Mouse (Mus musculus): ENCODE measurements at regions not wholly inside any gene's neighbourhood (a gene's known extent, or its start where the extent isn't known, plus 50 kb on each side); places are given as distances from the start of the nearest gene placed in this dataset.

DNA sequence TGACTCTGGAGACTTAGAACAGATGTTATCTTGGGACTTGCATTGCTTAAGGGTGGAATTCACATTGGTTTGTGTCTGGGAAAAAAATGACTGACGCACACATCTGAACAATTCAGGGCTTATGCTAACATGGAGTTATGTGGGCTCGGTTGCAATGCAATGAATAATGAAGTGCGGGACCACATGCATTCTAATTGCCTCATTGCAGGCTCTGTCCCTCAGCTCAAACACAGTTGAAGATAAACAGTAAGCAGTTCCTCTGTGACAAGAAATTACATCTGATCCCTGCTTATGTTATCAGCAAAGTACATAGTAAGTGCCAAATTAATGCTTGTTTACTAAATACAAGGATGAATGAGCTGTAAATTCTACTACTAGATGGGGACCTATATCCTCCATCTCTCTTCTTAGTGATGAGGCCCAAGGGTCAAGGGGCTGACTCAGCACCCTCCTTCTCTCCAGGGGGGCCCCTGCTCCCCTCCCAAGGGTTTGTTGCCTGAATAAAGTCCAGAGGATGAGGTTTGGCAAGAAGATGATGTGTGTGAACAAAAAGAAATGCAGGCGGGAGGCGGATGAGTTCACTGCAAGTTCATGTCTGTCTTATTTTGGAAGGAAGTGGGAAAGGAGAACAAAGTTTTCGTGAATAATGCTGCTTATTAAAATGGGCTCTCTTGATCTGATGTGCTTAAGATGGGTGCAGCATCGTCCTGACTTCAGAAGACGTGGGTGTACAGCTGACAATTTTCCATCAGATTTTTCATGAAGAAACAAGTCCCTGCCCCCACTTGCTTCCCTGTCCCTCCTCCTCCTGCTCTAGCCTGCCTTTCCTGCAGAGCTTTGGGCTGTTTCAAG is 533.1 kb downstream of the Shisa9 start:
- no peak overlapping the region for H3K4me2 ChIP-seq
- H3K27me3 ChIP-seq (replicated peaks) = no peaks in the 10 kb centered on the region
- H3K27ac ChIP-seq (replicated peaks) = no peak overlapping the region
- H3K9me3 ChIP-seq = no peaks in the 10 kb centered on the region
- ATAC-seq (ENCODE audit: extremely low read depth, insufficient number of reproducible peaks, low FRiP score, low TSS enrichment) = no peak
- H3K9ac ChIP-seq = no peak overlapping the region
- 60% methylated on average over 8 of the region's 8 CpGs for WGBS
- H3K36me3 ChIP-seq = no peaks in the 10 kb centered on the region
- H3K4me3 ChIP-seq = no peak overlapping the region
- H3K4me1 ChIP-seq = no peaks in the 10 kb centered on the region

DNA sequence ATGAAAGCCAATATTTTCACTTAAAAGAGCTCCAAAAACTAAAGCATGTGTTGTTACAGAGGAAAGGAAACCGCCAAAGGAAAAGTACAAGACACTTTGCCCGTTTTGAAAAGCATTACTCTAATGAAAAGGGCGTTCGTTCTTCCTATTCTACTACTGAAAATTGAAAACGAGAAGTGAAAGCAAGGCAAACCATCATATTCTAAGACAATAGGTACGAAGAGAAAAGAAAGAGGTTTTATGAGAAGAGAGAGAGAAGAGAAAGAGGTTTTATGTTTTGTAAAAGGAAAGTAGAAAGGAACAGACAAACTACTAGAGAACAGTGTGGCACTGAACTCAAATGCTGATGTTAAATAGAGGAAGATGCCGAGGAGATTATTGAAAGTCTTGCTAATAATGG is 534.4 kb downstream of the Shisa9 start:
- Histone ChIP-seq H3K4me2 (no peak overlapping the region), H3K9me3 (no peaks in the 10 kb centered on the region), H3K4me3 (no peak overlapping the region), H3K27me3 (replicated peaks) (no peaks in the 10 kb centered on the region), H3K4me1 (no peaks in the 10 kb centered on the region), H3K27ac (replicated peaks) (no peak overlapping the region), H3K9ac (no peak overlapping the region), H3K36me3 (no peaks in the 10 kb centered on the region)
- ATAC-seq (ENCODE audit: extremely low read depth, insufficient number of reproducible peaks, low FRiP score, low TSS enrichment) = no peak
- WGBS = 77% methylated on average over 7 of the region's 7 CpGs

DNA sequence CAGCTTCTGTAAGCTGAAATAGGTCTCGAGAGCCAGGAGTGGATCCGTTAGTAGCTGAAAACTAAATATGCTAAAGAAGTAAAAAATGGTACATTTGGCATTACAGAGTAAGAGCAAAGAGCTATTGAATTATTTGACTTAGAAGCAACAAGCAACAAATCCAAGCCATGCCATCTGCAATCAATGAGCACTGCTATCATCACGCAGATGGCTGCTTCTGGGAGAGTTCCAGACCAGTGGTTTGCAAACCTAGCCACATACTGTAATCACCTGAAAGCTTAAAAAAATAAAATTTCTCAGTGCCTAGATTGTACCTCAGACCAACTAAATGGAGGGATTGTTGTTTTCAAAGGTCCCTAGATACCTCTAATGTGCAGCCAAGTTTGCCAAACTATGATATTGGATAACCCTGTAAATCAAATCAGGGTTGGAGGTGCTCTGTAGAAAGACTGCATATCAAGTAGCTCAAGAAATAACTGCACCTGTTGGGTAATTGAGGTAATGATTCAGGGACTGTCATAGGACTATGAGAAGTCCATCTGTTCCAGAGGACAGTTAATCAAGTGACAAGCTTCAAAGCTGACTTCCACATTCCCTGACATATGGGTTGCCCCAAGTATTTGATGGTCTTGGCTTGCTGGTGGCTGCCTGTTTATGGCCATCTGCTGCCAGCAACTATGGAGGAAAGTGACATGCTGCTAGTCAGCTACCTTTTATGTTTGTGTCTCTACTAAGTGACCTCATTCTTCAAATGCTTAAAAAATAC is 538.0 kb downstream of the Shisa9 start:
- no peak for ATAC-seq (ENCODE audit: extremely low read depth, insufficient number of reproducible peaks, low FRiP score, low TSS enrichment)
- Histone ChIP-seq H3K36me3 (no peaks in the 10 kb centered on the region), H3K4me1 (no peaks in the 10 kb centered on the region), H3K27me3 (replicated peaks) (no peaks in the 10 kb centered on the region), H3K4me3 (no peak overlapping the region), H3K27ac (replicated peaks) (no peak overlapping the region), H3K9me3 (no peaks in the 10 kb centered on the region), H3K9ac (no peak overlapping the region), H3K4me2 (no peak overlapping the region)
- WGBS = 69% methylated on average over 3 of the region's 3 CpGs

DNA sequence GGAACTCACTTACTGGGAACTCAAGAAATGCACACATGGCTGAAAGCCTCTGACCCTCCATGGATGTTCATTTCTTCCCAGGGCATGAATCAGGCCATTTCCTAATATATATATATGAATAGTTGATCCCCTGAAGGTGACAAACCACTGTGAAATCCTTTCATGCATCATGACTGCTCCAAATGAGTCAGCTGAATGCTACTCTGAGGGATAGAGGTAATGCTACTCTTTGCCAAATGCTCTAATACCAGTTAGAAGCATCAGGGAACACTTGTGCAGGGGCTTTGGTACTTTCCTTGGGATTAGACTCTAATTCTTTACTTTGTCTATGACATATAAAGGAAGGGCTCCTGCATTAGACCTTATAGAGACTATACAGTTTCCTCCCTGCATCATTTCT is 561.0 kb upstream of the Ercc4 start:
- no peaks in the 10 kb centered on the region for H3K4me1 ChIP-seq
- no peaks in the 10 kb centered on the region for H3K27me3 ChIP-seq (replicated peaks)
- H3K9me3 ChIP-seq = no peaks in the 10 kb centered on the region
- H3K4me2 ChIP-seq = no peak overlapping the region
- no peak overlapping the region for H3K4me3 ChIP-seq
- no peak overlapping the region for H3K9ac ChIP-seq
- no peaks in the 10 kb centered on the region for H3K36me3 ChIP-seq
- H3K27ac ChIP-seq (replicated peaks) = no peak overlapping the region
- ATAC-seq (ENCODE audit: extremely low read depth, insufficient number of reproducible peaks, low FRiP score, low TSS enrichment) = no peak

DNA sequence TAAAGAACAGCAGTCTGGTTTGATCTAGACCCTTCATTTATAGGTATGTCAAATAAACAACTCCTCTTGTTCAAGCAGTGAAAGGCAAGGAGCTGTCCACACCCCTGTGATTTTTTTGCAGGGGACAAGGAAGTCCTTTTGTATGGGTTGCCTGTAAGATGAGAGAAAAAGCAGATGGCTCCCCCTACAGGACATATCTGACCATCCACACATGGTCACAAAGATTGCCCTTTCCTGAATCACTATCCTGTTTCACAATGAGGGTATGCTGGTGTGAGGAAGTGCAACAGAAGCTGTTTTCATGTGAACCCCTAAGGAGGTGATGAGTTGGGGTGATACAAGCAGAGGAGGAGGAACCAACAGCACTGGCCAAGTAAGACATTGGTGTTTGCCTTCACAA is 520.6 kb upstream of the Ercc4 start:
- Histone ChIP-seq H3K9me3 (no peaks in the 10 kb centered on the region), H3K4me2 (no peak overlapping the region), H3K36me3 (no peaks in the 10 kb centered on the region), H3K27ac (replicated peaks) (no peak overlapping the region), H3K4me3 (no peak overlapping the region), H3K27me3 (replicated peaks) (no peaks in the 10 kb centered on the region), H3K4me1 (no peaks in the 10 kb centered on the region), H3K9ac (no peak overlapping the region)
- no peak for ATAC-seq (ENCODE audit: extremely low read depth, insufficient number of reproducible peaks, low FRiP score, low TSS enrichment)

DNA sequence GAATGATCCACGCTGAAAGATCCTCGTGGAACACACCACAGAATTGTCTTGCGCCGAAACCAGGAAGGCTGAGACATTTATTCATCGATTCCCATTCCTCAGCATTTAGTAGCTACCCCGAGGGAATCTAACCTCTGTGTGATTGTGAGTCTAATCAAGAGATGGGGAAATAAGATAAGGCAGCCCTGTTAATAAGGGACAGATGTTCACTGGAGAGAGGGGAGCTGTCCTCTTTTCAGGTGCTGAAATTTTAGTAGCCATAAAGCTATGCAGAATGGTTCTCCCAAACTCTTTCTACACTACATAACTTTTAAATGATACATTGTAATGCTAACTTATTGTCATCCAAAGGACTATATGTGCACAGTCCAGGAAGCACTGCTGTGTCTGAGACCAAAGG is 501.2 kb upstream of the Ercc4 start:
- WGBS = 55% methylated on average over 6 of the region's 6 CpGs
- H3K4me3 ChIP-seq = no peak overlapping the region
- H3K27ac ChIP-seq (replicated peaks) = no peak overlapping the region
- no peaks in the 10 kb centered on the region for H3K27me3 ChIP-seq (replicated peaks)
- no peaks in the 10 kb centered on the region for H3K36me3 ChIP-seq
- H3K9ac ChIP-seq = no peak overlapping the region
- H3K4me2 ChIP-seq = no peak overlapping the region
- no peaks in the 10 kb centered on the region for H3K4me1 ChIP-seq
- no peaks in the 10 kb centered on the region for H3K9me3 ChIP-seq
- no peak for ATAC-seq (ENCODE audit: extremely low read depth, insufficient number of reproducible peaks, low FRiP score, low TSS enrichment)

DNA sequence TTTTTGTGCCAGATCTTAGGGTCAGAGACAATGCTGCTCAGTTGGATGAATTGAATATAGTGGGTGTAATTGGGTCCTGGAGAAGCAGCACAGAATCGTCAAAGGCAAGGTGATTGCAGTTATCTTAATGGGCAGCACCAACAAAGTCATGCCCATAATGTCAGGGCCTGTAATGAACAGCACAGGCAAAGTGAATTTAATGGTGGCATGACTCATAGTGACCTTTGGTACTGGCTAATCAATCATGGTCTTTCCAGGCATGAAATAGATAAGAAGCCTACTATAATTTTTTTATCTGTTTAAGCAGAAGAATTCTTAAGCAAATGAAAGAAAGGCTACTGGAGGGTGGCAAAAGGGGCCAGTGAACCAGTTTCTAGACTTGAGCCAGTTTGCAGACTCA is 498.4 kb upstream of the Ercc4 start:
- Histone ChIP-seq H3K4me1 (no peaks in the 10 kb centered on the region), H3K9me3 (no peaks in the 10 kb centered on the region), H3K4me3 (no peak overlapping the region), H3K27me3 (replicated peaks) (no peaks in the 10 kb centered on the region), H3K36me3 (no peaks in the 10 kb centered on the region), H3K27ac (replicated peaks) (no peak overlapping the region), H3K9ac (no peak overlapping the region), H3K4me2 (no peak overlapping the region)
- 50% methylated on average over 1 of the region's 1 CpGs for WGBS
- ATAC-seq (ENCODE audit: extremely low read depth, insufficient number of reproducible peaks, low FRiP score, low TSS enrichment) = no peak

DNA sequence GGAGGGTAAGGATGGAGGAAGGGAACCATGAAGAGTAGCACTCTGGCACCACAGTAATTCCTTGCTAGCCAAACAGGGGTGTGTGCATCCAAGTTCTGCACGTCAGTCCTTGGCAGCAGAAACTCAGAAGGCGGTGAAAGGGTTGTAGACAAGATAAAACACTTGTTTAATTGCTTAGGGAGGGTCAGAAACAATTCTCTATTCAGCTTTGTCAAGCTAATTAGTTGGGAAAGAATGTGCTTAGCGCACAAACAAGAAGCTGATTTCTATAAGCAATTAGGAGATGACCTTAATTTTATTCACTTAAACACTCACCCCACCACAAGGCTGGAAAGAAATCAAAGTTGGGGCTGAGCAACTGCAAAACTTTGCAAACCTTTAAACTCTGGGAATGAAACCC is 491.7 kb upstream of the Ercc4 start:
- H3K9ac ChIP-seq = no peak overlapping the region
- WGBS = 64% methylated on average over 3 of the region's 3 CpGs
- H3K4me2 ChIP-seq = no peak overlapping the region
- H3K4me1 ChIP-seq = no peaks in the 10 kb centered on the region
- H3K27ac ChIP-seq (replicated peaks) = no peak overlapping the region
- H3K36me3 ChIP-seq = no peaks in the 10 kb centered on the region
- no peaks in the 10 kb centered on the region for H3K9me3 ChIP-seq
- ATAC-seq (ENCODE audit: extremely low read depth, insufficient number of reproducible peaks, low FRiP score, low TSS enrichment) = no peak
- H3K4me3 ChIP-seq = no peak overlapping the region
- no peaks in the 10 kb centered on the region for H3K27me3 ChIP-seq (replicated peaks)

DNA sequence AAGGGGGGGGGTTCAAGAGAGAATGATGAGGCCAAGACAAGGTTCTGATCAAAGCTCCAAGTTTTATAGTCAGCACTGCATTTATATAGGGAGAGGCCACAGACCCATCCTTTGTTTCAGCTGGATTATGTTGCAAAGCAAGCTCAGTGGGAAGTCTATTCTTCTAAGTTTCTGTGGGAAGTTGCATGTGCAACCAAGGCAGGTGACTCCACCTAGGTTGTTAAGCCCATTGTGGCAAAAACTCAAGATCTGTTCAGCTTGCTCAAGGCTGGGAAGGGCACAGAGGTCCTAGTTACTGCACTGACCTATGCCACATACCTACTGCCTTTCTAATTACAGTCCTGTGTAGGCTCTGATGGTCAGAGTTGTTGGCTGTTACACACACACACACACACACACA is 477.0 kb upstream of the Ercc4 start:
- no peak for ATAC-seq (ENCODE audit: extremely low read depth, insufficient number of reproducible peaks, low FRiP score, low TSS enrichment)
- Histone ChIP-seq H3K9ac (no peak overlapping the region), H3K4me1 (no peaks in the 10 kb centered on the region)

DNA sequence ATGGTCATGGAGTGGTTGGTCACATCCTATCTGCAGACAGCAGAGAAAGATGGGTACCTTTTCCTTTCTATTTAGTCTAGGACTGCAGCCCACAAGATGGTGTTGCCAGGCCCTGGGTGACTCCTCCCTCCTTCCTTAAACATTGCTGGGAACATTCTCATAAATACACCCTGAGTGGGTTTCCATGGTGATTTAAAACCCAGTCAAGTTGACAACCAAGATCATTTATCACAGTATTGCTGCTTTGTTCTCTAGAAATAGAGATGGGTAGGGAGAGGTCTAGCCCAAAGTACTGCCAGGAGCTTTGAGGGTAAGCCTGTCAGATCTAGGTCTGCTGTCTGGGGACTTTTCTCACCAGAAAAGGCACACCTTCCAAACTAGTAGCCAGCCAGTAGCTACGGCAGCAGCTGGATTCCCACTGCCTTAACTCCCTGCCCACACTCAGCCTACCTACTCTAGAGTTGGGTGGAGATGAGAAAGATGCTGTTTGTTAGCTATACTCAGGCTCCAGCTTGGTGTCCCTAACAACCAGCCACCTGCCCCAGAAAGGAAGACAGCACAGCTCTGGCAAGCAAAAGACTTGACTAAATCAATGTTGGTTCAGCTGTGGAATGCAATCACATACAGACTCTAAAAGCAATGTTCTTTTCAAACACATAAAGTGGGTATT is 470.4 kb upstream of the Ercc4 start:
- no peaks in the 10 kb centered on the region for H3K36me3 ChIP-seq
- H3K9me3 ChIP-seq = no peaks in the 10 kb centered on the region
- no peak overlapping the region for H3K4me3 ChIP-seq
- no peaks in the 10 kb centered on the region for H3K4me1 ChIP-seq
- H3K27ac ChIP-seq (replicated peaks) = no peak overlapping the region
- WGBS = 82% methylated on average over 1 of the region's 1 CpGs
- H3K9ac ChIP-seq = no peak overlapping the region
- no peak for ATAC-seq (ENCODE audit: extremely low read depth, insufficient number of reproducible peaks, low FRiP score, low TSS enrichment)
- no peak overlapping the region for H3K4me2 ChIP-seq
- no peaks in the 10 kb centered on the region for H3K27me3 ChIP-seq (replicated peaks)

More for the DNA sequence above, 477.0 kb upstream of the Ercc4 start:
- no peaks in the 10 kb centered on the region for H3K9me3 ChIP-seq
- H3K4me2 ChIP-seq = no peak overlapping the region
- H3K27me3 ChIP-seq (replicated peaks) = no peaks in the 10 kb centered on the region
- H3K27ac ChIP-seq (replicated peaks) = no peak overlapping the region
- H3K36me3 ChIP-seq = no peaks in the 10 kb centered on the region
- H3K4me3 ChIP-seq = no peak overlapping the region

DNA sequence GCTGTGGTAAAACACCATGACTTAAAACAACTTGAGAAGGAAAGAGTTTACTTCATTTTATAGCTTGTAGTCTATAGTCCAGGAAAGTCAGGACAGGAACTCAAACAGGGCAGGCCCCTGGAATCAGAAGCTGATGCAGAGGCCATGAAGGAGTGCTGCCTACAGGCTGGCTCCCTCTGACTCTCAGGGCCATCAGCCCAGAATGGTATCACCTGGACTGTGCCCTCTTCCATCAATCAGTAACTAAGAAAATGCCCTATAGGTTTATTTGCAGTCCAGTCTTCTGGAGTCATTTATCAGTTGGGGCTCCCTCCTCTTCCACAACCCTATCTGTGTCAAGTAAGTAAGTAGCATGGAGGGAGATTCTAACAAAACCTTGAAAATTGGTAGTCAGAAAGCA is 466.4 kb upstream of the Ercc4 start:
- H3K27ac ChIP-seq (replicated peaks) = no peak overlapping the region
- H3K4me3 ChIP-seq = no peak overlapping the region
- H3K4me1 ChIP-seq = no peaks in the 10 kb centered on the region
- H3K36me3 ChIP-seq = no peaks in the 10 kb centered on the region
- H3K9me3 ChIP-seq = no peaks in the 10 kb centered on the region
- H3K9ac ChIP-seq = no peak overlapping the region
- ATAC-seq (ENCODE audit: extremely low read depth, insufficient number of reproducible peaks, low FRiP score, low TSS enrichment) = no peak
- no peaks in the 10 kb centered on the region for H3K27me3 ChIP-seq (replicated peaks)
- H3K4me2 ChIP-seq = no peak overlapping the region

All from heart, embryonic 13.5 days (tissue).